Mouse (Mus musculus) heart, postnatal 0 days (tissue): ENCODE measurements around the gene Nrf1. TPM values are rescaled to one million over a fixed set of nuclear protein-coding genes. Genes with fewer than 3 reads are reported as not detected.

Experiments
- ATAC-seq: fragments of 200-750 bp; cut with Nextera tagmentation; 2 replicates; pipeline ENCODE4 v1.8.0; 2017; ENCODE audit warnings: low read depth, moderate number of reproducible peaks, moderate library complexity; ENCODE audit not compliant: insufficient read depth
- DNase-seq: peaks from one replicate; pipeline ENCODE4 v3.0.0-alpha.2; 2016; ENCODE audit warnings: low spot score
- H3K27ac ChIP-seq: fragments of 300-500 bp; sonication (generic); 2 replicates; pipeline ENCODE4 v1.5.1; 2014; ENCODE audit warnings: low read depth, mild to moderate bottlenecking
- H3K27me3 ChIP-seq: fragments of 300-500 bp; sonication (generic); 2 replicates; pipeline ENCODE4 v1.6.1; 2014; ENCODE audit warnings: low read length, mixed read lengths; ENCODE audit not compliant: control insufficient read depth, insufficient read depth
- H3K36me3 ChIP-seq: fragments of 300-500 bp; sonication (generic); replicated peaks from 2 replicates; pipeline ENCODE4 v1.6.1; 2014; ENCODE audit warnings: low read length, mixed read lengths; ENCODE audit not compliant: control insufficient read depth, insufficient read depth
- H3K4me1 ChIP-seq: fragments of 300-500 bp; sonication (generic); 2 replicates; pipeline ENCODE4 v1.6.1; 2014; ENCODE audit warnings: antibody characterized with exemption; ENCODE audit not compliant: control insufficient read depth, insufficient read depth
- H3K4me2 ChIP-seq: fragments of 300-500 bp; sonication (generic); 2 replicates; pipeline ENCODE4 v1.6.1; 2014; ENCODE audit warnings: low read depth, mild to moderate bottlenecking, low read length, moderate library complexity
- H3K4me3 ChIP-seq: fragments of 300-500 bp; sonication (generic); 2 replicates; pipeline ENCODE4 v1.5.1; 2014; ENCODE audit warnings: low read depth, low read length
- H3K9ac ChIP-seq: fragments of 300-500 bp; sonication (generic); replicated peaks from 2 replicates; pipeline ENCODE4 v1.6.1; 2014; ENCODE audit warnings: low read depth, low read length, mixed read lengths
- H3K9me3 ChIP-seq: fragments of 300-500 bp; sonication (generic); replicated peaks from 2 replicates; pipeline ENCODE4 v1.6.1; 2016; ENCODE audit warnings: low read length; ENCODE audit not compliant: control insufficient read depth
- CTCF ChIP-seq: IDR thresholded peaks from 2 replicates; pipeline ENCODE4 v1.5.1; 2016; ENCODE audit warnings: antibody characterized with exemption, control low read depth, low read depth
- EP300 ChIP-seq: IDR thresholded peaks from 2 replicates; pipeline ENCODE4 v1.6.1; 2016; ENCODE audit warnings: antibody characterized with exemption, low read depth
- WGBS: fragments of 180-500 bp; shearing (Covaris S2); extraction: QIAGEN DNeasy Blood & Tissue Kit; methylation state at CpG from one replicate; pipeline ENCODE4 v1.1.7; 2014; 5-methylcytosine and 5-hydroxymethylcytosine counted together
- polyA plus RNA-seq: library from polyadenylated mRNA; unstranded; fragments of >200 nt; fragmentation: Nextera tagmentation; extraction: Ambion mirVana; gene quantifications from 2 replicates; pipeline ENCODE4 v1.2.1, GENCODE M21; 2015
- total RNA-seq: library from RNA; depleted of rRNA; stranded (reverse); fragments of >200 nt; gene quantifications from 2 replicates; pipeline ENCODE4 v1.2.3, GENCODE M21; 2014; ENCODE audit warnings: low replicate concordance; rRNA removed

The Nrf1 gene
- 77.8 and 90.1 TPM in 2 replicates for total RNA-seq
- 13.1 and 14.1 TPM in 2 replicates for polyA plus RNA-seq

DNA sequence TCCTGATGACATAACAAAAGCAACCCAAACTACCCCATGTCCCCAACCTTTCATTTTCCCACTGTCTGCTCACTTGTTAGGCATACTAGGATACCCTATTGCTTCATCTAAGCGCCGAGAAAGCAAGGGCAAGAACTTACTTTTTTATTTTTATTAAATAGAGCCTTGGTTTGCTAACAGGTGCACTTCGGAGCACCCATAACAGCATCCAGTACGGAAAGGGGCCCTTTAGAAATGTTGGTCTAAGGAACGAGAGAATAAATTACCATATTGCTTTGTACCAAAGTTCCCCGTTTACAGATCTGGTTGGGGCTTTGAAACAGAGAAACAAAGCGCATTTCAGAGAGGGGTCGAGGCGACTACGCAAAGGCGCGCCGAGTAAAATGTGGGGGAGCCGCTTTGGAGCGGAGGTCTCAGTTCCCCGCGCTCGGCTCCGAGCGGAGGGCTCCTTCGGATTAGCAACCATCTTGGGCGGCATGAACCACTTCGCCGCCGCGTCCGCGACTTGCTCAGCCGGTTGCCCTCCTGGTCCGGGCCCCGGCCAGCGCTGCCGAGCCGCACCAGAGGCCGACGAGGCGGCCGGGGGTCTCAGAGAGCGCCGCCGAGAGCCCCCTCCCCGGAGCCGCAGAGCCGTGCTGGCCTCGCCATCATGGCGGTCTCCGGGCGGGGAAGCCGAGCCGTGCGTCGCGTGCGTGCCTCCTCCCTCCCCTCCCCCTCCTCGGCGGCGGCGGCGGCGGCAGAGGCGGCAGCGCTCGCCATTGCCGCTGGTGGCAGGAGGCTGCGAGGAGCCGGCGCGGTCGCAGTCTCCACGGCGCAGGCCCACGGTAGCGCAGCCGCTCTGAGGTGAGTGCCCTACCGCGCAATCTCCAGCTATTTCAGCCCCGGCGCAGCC is at the start of gene Nrf1:
Gene Nrf1 (plus strand): TSS at position 718 of the 892 bp plus-strand sequence.
- Histone ChIP-seq H3K36me3 (no peaks in the 10 kb centered on the region; the same call in 1 of the 2 replicates), H3K27me3 (no peaks in the 10 kb centered on the region), H3K4me3 (peak within 1 kb of the TSS; percentile 84), H3K4me1 (peaks cover 17% of the 10 kb centered on the region), H3K4me2 (peak within 1 kb of the TSS; percentile 98), H3K9ac (peak within 1 kb of the TSS; percentile 99), H3K27ac (peak within 1 kb of the TSS; percentile 100), H3K9me3 (no peaks in the 10 kb centered on the region)
- whole genome bisulfite sequencing = under 1% methylated on average over 78 of the region's 78 CpGs
- DNase-seq (peak; percentile 90), ATAC-seq (peak; percentile 95)
- TF ChIP-seq CTCF (no peak), EP300 (no peak)

DNA sequence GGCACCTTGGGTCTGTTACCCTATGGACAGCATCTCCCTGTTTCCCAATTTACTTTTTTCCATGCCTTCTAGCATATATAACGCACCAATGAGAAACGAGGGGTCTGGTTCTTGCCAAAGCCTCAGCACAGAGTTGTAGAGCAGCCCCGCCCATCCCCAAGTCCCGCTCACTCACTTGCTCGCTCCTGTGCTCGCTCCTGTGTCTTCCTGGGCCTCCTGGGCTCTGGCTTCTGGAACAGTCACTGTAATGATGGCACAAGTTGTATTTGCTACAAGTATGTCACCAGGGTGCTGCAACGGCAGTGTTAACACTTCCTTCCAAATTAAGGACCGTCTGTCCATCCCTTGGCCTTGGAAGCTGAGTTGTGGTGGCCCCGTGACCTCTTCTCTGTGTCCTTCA is 49.6 kb upstream of the Nrf1 start:
- no peak overlapping the region for H3K4me2 ChIP-seq
- TF ChIP-seq EP300 = no peak
- no peak for TF ChIP-seq CTCF
- no peak overlapping the region for H3K4me3 ChIP-seq
- ATAC-seq (no peak), DNase-seq (no peak)
- 71% methylated on average over 9 of the region's 9 CpGs for WGBS
- H3K36me3 ChIP-seq = no peaks in the 10 kb centered on the region
- no peaks in the 10 kb centered on the region for H3K9me3 ChIP-seq
- H3K9ac ChIP-seq = no peak overlapping the region
- no peak overlapping the region for H3K27ac ChIP-seq
- no peaks in the 10 kb centered on the region for H3K27me3 ChIP-seq
- no peaks in the 10 kb centered on the region for H3K4me1 ChIP-seq

DNA sequence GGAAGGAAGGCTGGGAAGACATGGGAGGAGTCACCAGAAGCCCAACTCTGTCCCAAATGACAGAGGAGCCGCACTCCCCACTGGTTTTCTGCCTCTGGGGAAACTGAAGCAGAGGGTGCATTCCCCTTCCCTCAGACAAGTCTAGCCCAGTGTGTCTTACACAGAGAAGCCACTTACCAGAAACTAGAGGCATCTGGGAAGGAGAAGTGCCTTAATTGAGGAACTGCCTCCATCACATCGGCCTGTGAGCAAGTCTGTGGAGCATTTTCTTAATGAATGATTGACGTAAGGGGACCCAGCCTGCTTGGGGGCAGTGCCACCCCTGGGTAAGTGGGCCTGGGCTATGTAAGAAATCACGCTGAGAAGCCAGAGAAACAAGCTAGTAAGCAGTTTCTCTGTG is 49.0 kb upstream of the Nrf1 start:
- ATAC-seq (no peak), DNase-seq (no peak)
- Histone ChIP-seq H3K27me3 (no peaks in the 10 kb centered on the region), H3K4me3 (no peak overlapping the region), H3K27ac (no peak overlapping the region), H3K9me3 (no peaks in the 10 kb centered on the region), H3K36me3 (no peaks in the 10 kb centered on the region), H3K9ac (no peak overlapping the region), H3K4me1 (no peaks in the 10 kb centered on the region), H3K4me2 (no peak overlapping the region)
- 65% methylated on average over 4 of the region's 4 CpGs for WGBS
- no peak for TF ChIP-seq CTCF
- no peak for TF ChIP-seq EP300

DNA sequence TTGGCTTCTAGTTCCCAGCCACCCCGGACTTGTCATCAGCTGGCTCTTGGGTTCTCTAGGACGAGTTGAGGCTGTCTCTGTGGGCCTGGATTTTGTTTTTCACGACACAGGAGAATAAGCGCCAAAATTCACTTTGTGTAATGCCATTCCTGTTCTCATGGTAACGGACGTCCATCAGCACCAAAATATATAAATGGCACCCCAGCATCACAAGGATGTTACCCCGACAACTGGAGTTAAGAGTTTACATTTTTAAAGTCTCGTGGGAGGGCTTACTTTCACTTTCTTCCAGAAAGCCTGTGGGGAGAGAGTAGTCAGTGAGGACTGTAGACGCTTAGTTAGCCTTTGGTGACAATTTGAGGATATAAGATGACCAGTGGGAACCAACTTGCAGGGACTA is 45.2 kb upstream of the Nrf1 start:
- no peaks in the 10 kb centered on the region for H3K27me3 ChIP-seq
- DNase-seq = no peak
- TF ChIP-seq EP300 (no peak), CTCF (no peak)
- no peak overlapping the region for H3K9ac ChIP-seq
- H3K27ac ChIP-seq = no peak overlapping the region
- no peaks in the 10 kb centered on the region for H3K36me3 ChIP-seq
- no peaks in the 10 kb centered on the region for H3K4me1 ChIP-seq
- H3K4me3 ChIP-seq = no peak overlapping the region
- no peaks in the 10 kb centered on the region for H3K9me3 ChIP-seq
- WGBS = 66% methylated on average over 9 of the region's 9 CpGs
- no peak for ATAC-seq
- H3K4me2 ChIP-seq = no peak overlapping the region

DNA sequence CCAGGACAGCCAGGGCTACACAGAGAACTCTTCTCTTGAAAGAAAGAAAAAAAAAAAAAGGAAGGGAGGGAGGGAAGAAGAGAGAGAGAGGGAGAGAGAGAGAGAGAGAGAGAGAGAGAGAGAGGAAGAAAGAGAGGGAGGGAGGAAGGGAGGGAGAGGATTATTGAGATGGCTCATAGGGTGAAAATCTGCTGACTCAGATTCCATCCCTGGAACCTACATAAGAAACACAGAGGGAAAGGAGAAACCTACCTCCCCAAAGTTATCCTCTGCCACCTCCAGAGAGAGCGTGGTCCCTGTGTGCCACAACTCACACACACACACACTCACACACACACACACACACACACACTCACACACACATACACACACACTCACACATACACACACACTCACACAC is 41.9 kb upstream of the Nrf1 start:
- no peak for ATAC-seq
- H3K4me1 ChIP-seq = no peaks in the 10 kb centered on the region
- TF ChIP-seq CTCF (no peak), EP300 (no peak)
- no peaks in the 10 kb centered on the region for H3K9me3 ChIP-seq
- no peaks in the 10 kb centered on the region for H3K36me3 ChIP-seq
- WGBS = 85% methylated on average over 1 of the region's 1 CpGs
- DNase-seq = no peak
- H3K27ac ChIP-seq = no peak overlapping the region
- H3K9ac ChIP-seq = no peak overlapping the region
- no peaks in the 10 kb centered on the region for H3K27me3 ChIP-seq
- no peak overlapping the region for H3K4me2 ChIP-seq
- no peak overlapping the region for H3K4me3 ChIP-seq

DNA sequence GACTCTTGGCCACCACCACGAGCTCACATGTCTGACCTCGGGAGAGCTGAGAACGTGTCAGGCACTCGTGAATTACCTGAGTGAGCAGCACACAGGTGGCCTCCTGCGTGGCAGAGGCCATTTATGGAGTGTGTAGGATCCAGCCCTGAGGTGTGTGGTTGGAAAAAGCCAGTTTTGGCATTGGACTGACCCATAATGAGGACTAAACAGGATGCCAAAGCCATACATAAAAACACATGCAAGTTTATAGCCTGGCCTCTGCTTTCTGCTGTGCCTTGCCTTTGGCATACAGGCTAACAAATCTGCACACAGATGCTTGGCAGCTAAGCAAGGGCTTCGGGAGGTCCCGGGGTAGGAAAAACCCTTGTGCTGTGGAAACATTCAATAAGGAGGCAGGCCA is 38.6 kb upstream of the Nrf1 start:
- Histone ChIP-seq H3K36me3 (no peaks in the 10 kb centered on the region), H3K9me3 (no peaks in the 10 kb centered on the region), H3K4me2 (no peak overlapping the region), H3K4me1 (no peaks in the 10 kb centered on the region), H3K27ac (no peak overlapping the region), H3K27me3 (no peaks in the 10 kb centered on the region), H3K4me3 (no peak overlapping the region), H3K9ac (no peak overlapping the region)
- no peak for TF ChIP-seq EP300
- TF ChIP-seq CTCF = no peak
- WGBS = 77% methylated on average over 7 of the region's 7 CpGs
- DNase-seq = no peak
- ATAC-seq = no peak
